Mouse (Mus musculus) lung, embryonic 15.5 days (tissue): ENCODE results near the gene Kdm6b. TPM values are rescaled to one million over a fixed set of nuclear protein-coding genes. Genes with fewer than 3 reads are reported as not detected.

Experiments used
- ATAC-seq: fragments of 200-750 bp; cut with Nextera tagmentation; 2 replicates; pipeline ENCODE4 v1.8.0; 2017; ENCODE audit warnings: moderate number of reproducible peaks, borderline replicate concordance; ENCODE audit not compliant: low FRiP score, low TSS enrichment; ENCODE audit errors: extremely low read depth
- H3K27ac ChIP-seq: fragments of 300-500 bp; sonication (generic); 2 replicates; pipeline ENCODE4 v1.5.1; 2015; ENCODE audit warnings: moderate library complexity, mild to moderate bottlenecking, inconsistent platforms
- H3K27me3 ChIP-seq: fragments of 300-500 bp; sonication (generic); 2 replicates; pipeline ENCODE4 v1.6.1; 2015; ENCODE audit warnings: inconsistent platforms
- H3K36me3 ChIP-seq: fragments of 300-500 bp; sonication (generic); 2 replicates; pipeline ENCODE4 v1.6.1; 2015; ENCODE audit warnings: inconsistent platforms
- H3K4me1 ChIP-seq: fragments of 300-500 bp; sonication (generic); 2 replicates; pipeline ENCODE4 v1.6.1; 2015; ENCODE audit warnings: inconsistent platforms
- H3K4me2 ChIP-seq: fragments of 300-500 bp; sonication (generic); 2 replicates; pipeline ENCODE4 v1.6.1; 2015; ENCODE audit warnings: inconsistent platforms, mild to moderate bottlenecking, moderate library complexity
- H3K4me3 ChIP-seq: fragments of 300-500 bp; sonication (generic); 2 replicates; pipeline ENCODE4 v1.5.1; 2015; ENCODE audit warnings: mild to moderate bottlenecking, inconsistent platforms
- H3K9ac ChIP-seq: fragments of 300-500 bp; sonication (generic); 2 replicates; pipeline ENCODE4 v1.6.1; 2015; ENCODE audit warnings: inconsistent platforms
- H3K9me3 ChIP-seq: fragments of 300-500 bp; sonication (generic); 2 replicates; pipeline ENCODE4 v1.6.1; 2016; ENCODE audit warnings: inconsistent platforms
- WGBS: fragments of 180-500 bp; shearing (Covaris S2); methylation state at CpG from one replicate; pipeline ENCODE4 v1.1.7; 2015; 5-methylcytosine and 5-hydroxymethylcytosine counted together
- polyA plus RNA-seq: library from polyadenylated mRNA; unstranded; fragments of >200 nt; fragmentation: Nextera tagmentation; extraction: Ambion mirVana; gene quantifications from 2 replicates; pipeline ENCODE4 v1.2.1, GENCODE M21; 2015

Gene Kdm6b
- polyA plus RNA-seq, 1 experiment from 2014 or later: 23.4 TPM

GRCm38 (mm10) chr11:69375646-69376045 is 37.8 kb downstream of the Kdm6b start:
- H3K4me2 ChIP-seq: no peak overlapping the region
- H3K27ac ChIP-seq: no peak overlapping the region
- H3K27me3 ChIP-seq: no peaks in the 10 kb centered on the region
- WGBS: 84% methylated on average over 4 of the region's 4 CpGs
- no peaks in the 10 kb centered on the region for H3K9me3 ChIP-seq
- no peak overlapping the region for H3K9ac ChIP-seq
- ATAC-seq: no peak
- H3K4me3 ChIP-seq: no peak overlapping the region
- peaks cover 30% of the 10 kb centered on the region; the same call in 1 of the 2 replicates for H3K36me3 ChIP-seq
- peaks cover 24% of the 10 kb centered on the region for H3K4me1 ChIP-seq

- Histone ChIP-seq H3K4me3 (no peak overlapping the region), H3K4me1 (peaks cover 30% of the 10 kb centered on the region), H3K36me3 (peaks cover 30% of the 10 kb centered on the region; the same call in 1 of the 2 replicates), H3K27me3 (no peaks in the 10 kb centered on the region), H3K9ac (no peak overlapping the region), H3K27ac (no peak overlapping the region), H3K9me3 (no peaks in the 10 kb centered on the region), H3K4me2 (no peak overlapping the region)
- 89% methylated on average over 16 of the region's 16 CpGs for WGBS
- no peak for ATAC-seq
Measured at GRCm38 (mm10) chr11:69373223-69373965, 40.1 kb downstream of the Kdm6b start.

- H3K4me2 ChIP-seq: 0 out of 2 replicates have a peak overlapping the region, but pooled peaks have one; percentile 17
- peaks cover 30% of the 10 kb centered on the region; the same call in 1 of the 2 replicates for H3K36me3 ChIP-seq
- no peaks in the 10 kb centered on the region for H3K27me3 ChIP-seq
- H3K9ac ChIP-seq: no peak overlapping the region
- no peak for ATAC-seq
- peak overlapping the region; percentile 41; the same call in 1 of the 2 replicates for H3K27ac ChIP-seq
- no peak overlapping the region for H3K4me3 ChIP-seq
- WGBS: 50% methylated on average over 3 of the region's 3 CpGs
- H3K4me1 ChIP-seq: peaks cover 33% of the 10 kb centered on the region
- H3K9me3 ChIP-seq: no peaks in the 10 kb centered on the region
Measured at GRCm38 (mm10) chr11:69372780-69373170, 40.7 kb downstream of the Kdm6b start.

- no peak overlapping the region for H3K9ac ChIP-seq
- H3K4me1 ChIP-seq: peaks cover 37% of the 10 kb centered on the region
- ATAC-seq: no peak
- no peak overlapping the region for H3K4me3 ChIP-seq
- H3K27ac ChIP-seq: peak overlapping the region; percentile 85
- H3K36me3 ChIP-seq: peaks cover 25% of the 10 kb centered on the region; the same call in 1 of the 2 replicates
- 30% methylated on average over 12 of the region's 12 CpGs for WGBS
- H3K4me2 ChIP-seq: peak overlapping the region; percentile 17; the same call in 1 of the 2 replicates
- H3K9me3 ChIP-seq: no peaks in the 10 kb centered on the region
- H3K27me3 ChIP-seq: no peaks in the 10 kb centered on the region
Measured at GRCm38 (mm10) chr11:69372056-69372779, 41.3 kb downstream of the Kdm6b start.

GRCm38 (mm10) chr11:69371601-69372000 is 41.9 kb downstream of the Kdm6b start:
- Histone ChIP-seq H3K9ac (no peak overlapping the region), H3K4me2 (peak overlapping the region; percentile 45; the same call in 1 of the 2 replicates), H3K4me1 (peaks cover 38% of the 10 kb centered on the region), H3K9me3 (no peaks in the 10 kb centered on the region), H3K36me3 (peaks cover 22% of the 10 kb centered on the region; the same call in 1 of the 2 replicates), H3K4me3 (no peak overlapping the region), H3K27ac (peak overlapping the region; percentile 85), H3K27me3 (no peaks in the 10 kb centered on the region)
- 46% methylated on average over 12 of the region's 12 CpGs for WGBS
- no peak for ATAC-seq

GRCm38 (mm10) chr11:69370817-69371215 is 42.7 kb downstream of the Kdm6b start:
- H3K9me3 ChIP-seq: no peaks in the 10 kb centered on the region
- H3K27ac ChIP-seq: peak overlapping the region; percentile 85
- peak overlapping the region; percentile 45 for H3K4me2 ChIP-seq
- peaks cover 43% of the 10 kb centered on the region for H3K4me1 ChIP-seq
- WGBS: 14% methylated on average over 9 of the region's 9 CpGs
- ATAC-seq: no peak
- H3K9ac ChIP-seq: peak overlapping the region; percentile 7
- H3K36me3 ChIP-seq: peaks cover 18% of the 10 kb centered on the region; the same call in 1 of the 2 replicates
- H3K4me3 ChIP-seq: peak overlapping the region; percentile 4; the same call in 1 of the 2 replicates
- no peaks in the 10 kb centered on the region for H3K27me3 ChIP-seq

GRCm38 (mm10) chr11:69369990-69370816 is 43.3 kb downstream of the Kdm6b start:
- H3K4me3 ChIP-seq: peak overlapping the region; percentile 87

GRCm38 (mm10) chr11:69369215-69369989 is 44.1 kb downstream of the Kdm6b start, which contains the start of gene Chd3:
TSS of gene Chd3 (minus strand) at chr11:69369406.
- H3K4me1 ChIP-seq: peaks cover 57% of the 10 kb centered on the region
- H3K27me3 ChIP-seq: no peaks in the 10 kb centered on the region
- no peak for ATAC-seq
- H3K4me2 ChIP-seq: peak within 1 kb of the TSS; percentile 83
- H3K9me3 ChIP-seq: no peaks in the 10 kb centered on the region
- H3K9ac ChIP-seq: peak within 1 kb of the TSS; percentile 99
- peak within 1 kb of the TSS; percentile 87 for H3K4me3 ChIP-seq
- 1% methylated on average over 11 of the region's 34 CpGs for WGBS
- H3K36me3 ChIP-seq: peaks cover 15% of the 10 kb centered on the region; the same call in 1 of the 2 replicates
- H3K27ac ChIP-seq: peak within 1 kb of the TSS; percentile 100

More at GRCm38 (mm10) chr11:69369990-69370816, 43.3 kb downstream of the Kdm6b start:
- 14% methylated on average over 2 of the region's 2 CpGs for WGBS
- H3K9me3 ChIP-seq: no peaks in the 10 kb centered on the region
- peaks cover 15% of the 10 kb centered on the region; the same call in 1 of the 2 replicates for H3K36me3 ChIP-seq
- peak overlapping the region; percentile 99 for H3K9ac ChIP-seq
- peaks cover 49% of the 10 kb centered on the region for H3K4me1 ChIP-seq
- H3K27me3 ChIP-seq: no peaks in the 10 kb centered on the region
- H3K4me2 ChIP-seq: peak overlapping the region; percentile 83
- H3K27ac ChIP-seq: peak overlapping the region; percentile 100
- ATAC-seq: no peak

- Histone ChIP-seq H3K27me3 (no peaks in the 10 kb centered on the region), H3K9ac (peak overlapping the region; percentile 99), H3K4me3 (peak overlapping the region; percentile 87), H3K4me1 (peaks cover 65% of the 10 kb centered on the region), H3K4me2 (peak overlapping the region; percentile 83), H3K27ac (peak overlapping the region; percentile 100), H3K9me3 (no peaks in the 10 kb centered on the region), H3K36me3 (peaks cover 16% of the 10 kb centered on the region)
- under 1% methylated on average over 69 of the region's 106 CpGs for WGBS
- ATAC-seq: no peak
Measured at GRCm38 (mm10) chr11:69368356-69369214, 44.9 kb downstream of the Kdm6b start.
